Mouse (Mus musculus) forebrain, embryonic 11.5 days (tissue): ENCODE measurements at regions not wholly inside any gene's neighbourhood (a gene's known extent, or its start where the extent isn't known, plus 50 kb on each side); places are given as distances from the start of the nearest gene placed in this dataset.

Experiments used
- ATAC-seq: fragments of 200-750 bp; cut with Nextera tagmentation; replicated peaks from 2 replicates; pipeline ENCODE4 v1.8.0; 2017; ENCODE audit warnings: moderate TSS enrichment; ENCODE audit not compliant: low FRiP score
- DNase-seq: peaks from one replicate; pipeline ENCODE4 v3.0.0-alpha.2; 2017; ENCODE audit warnings: low spot score
- H3K27ac ChIP-seq: fragments of 300-500 bp; sonication (generic); 2 replicates; pipeline ENCODE4 v1.5.1; 2014; ENCODE audit warnings: low read depth, low read length
- H3K27me3 ChIP-seq: fragments of 300-500 bp; sonication (generic); 2 replicates; pipeline ENCODE4 v1.6.1; 2014; ENCODE audit warnings: mild to moderate bottlenecking, low read length, mixed read lengths; ENCODE audit not compliant: control insufficient read depth, insufficient read depth
- H3K36me3 ChIP-seq: fragments of 300-500 bp; sonication (generic); 2 replicates; pipeline ENCODE4 v1.6.1; 2014; ENCODE audit warnings: mild to moderate bottlenecking, low read length, moderate library complexity, mixed read lengths; ENCODE audit not compliant: control insufficient read depth, insufficient read depth
- H3K4me1 ChIP-seq: fragments of 300-500 bp; sonication (generic); replicated peaks from 2 replicates; pipeline ENCODE4 v1.6.1; 2014; ENCODE audit warnings: low read length, mixed read lengths; ENCODE audit not compliant: control insufficient read depth, insufficient read depth
- H3K4me2 ChIP-seq: fragments of 300-500 bp; sonication (generic); 2 replicates; pipeline ENCODE4 v1.6.1; 2014; ENCODE audit warnings: low read depth, mild to moderate bottlenecking, low read length, moderate library complexity, mixed read lengths; ENCODE audit not compliant: severe bottlenecking
- H3K4me3 ChIP-seq: fragments of 300-500 bp; sonication (generic); 2 replicates; pipeline ENCODE4 v1.5.1; 2014; ENCODE audit warnings: low read depth, low read length
- H3K9ac ChIP-seq: fragments of 300-500 bp; sonication (generic); 2 replicates; pipeline ENCODE4 v1.6.1; 2014; ENCODE audit warnings: low read length
- H3K9me3 ChIP-seq: fragments of 300-500 bp; sonication (generic); 2 replicates; pipeline ENCODE4 v1.6.1; 2016; ENCODE audit warnings: low read length, mixed read lengths; ENCODE audit not compliant: control insufficient read depth
- WGBS: fragments of 180-500 bp; shearing (Covaris S2); extraction: QIAGEN DNeasy Blood & Tissue Kit; methylation state at CpG from one replicate; pipeline ENCODE4 v1.1.7; 2014; 5-methylcytosine and 5-hydroxymethylcytosine counted together

DNA sequence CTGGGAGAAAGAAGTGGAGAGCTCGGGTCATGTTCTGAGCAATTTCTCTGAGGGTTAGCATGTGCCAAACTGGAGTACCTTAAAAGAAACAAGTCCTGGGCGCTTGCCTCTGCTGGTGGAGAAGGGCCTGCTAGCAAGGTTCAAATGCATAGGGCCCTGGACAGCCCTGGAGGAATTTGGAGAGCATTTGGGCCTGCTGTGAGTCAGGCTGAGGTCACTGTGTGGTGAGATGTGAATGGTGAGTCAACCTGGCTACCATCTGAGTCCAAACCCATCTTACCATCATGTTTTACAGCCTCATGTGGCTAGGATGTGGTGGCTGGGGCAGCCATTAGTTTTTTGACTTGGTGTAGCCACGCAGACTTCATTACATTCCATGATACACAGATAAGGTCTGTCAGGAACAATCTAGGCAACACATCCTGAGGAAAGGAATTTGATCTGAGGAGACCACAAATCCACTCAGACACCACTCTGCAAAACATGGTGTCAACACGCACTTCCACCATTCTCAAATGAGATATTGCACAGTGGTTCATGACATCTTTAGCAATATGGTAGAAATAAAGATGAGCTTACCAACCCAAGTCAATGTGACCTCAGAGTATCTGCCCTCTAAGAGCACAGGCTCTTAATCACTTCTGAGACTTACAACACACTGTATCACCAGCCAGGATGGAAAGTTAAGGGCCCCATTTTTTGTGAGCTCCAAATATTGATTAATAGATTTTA is 83.1 kb downstream of the Thbs2 start:
- 83% methylated on average over 4 of the region's 4 CpGs for WGBS
- Histone ChIP-seq H3K4me2 (no peak overlapping the region), H3K9me3 (no peaks in the 10 kb centered on the region), H3K9ac (no peak overlapping the region), H3K4me1 (no peaks in the 10 kb centered on the region), H3K27ac (no peak overlapping the region), H3K4me3 (no peak overlapping the region), H3K36me3 (no peaks in the 10 kb centered on the region), H3K27me3 (no peaks in the 10 kb centered on the region)
- no peak for ATAC-seq
- DNase-seq: no peak

DNA sequence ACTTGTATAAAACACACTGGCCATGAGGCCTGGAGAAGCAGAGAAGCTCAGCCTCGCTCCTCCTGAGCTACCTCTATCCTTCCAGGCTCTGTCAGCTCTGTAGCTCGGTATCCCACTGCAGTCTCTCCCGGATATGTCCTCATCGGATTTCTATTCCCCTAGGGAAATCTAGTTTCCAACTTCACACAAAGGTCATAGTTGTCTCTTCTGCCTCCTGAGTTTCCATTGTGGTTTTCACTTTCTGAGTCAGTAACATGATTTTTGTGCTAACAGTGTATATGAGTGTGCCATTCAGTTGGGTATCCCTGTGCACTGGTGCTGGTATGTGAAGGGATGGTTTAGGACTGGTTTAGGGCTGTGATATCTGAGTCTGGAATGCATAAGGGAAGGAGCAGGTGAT is 85.2 kb downstream of the Thbs2 start:
- DNase-seq (no peak), ATAC-seq (no peak)
- H3K4me3 ChIP-seq: no peak overlapping the region
- no peaks in the 10 kb centered on the region for H3K27me3 ChIP-seq
- H3K4me1 ChIP-seq: no peaks in the 10 kb centered on the region
- H3K4me2 ChIP-seq: no peak overlapping the region
- H3K9ac ChIP-seq: no peak overlapping the region
- H3K36me3 ChIP-seq: no peaks in the 10 kb centered on the region
- no peaks in the 10 kb centered on the region for H3K9me3 ChIP-seq
- 85% methylated on average over 4 of the region's 4 CpGs for WGBS
- H3K27ac ChIP-seq: no peak overlapping the region

DNA sequence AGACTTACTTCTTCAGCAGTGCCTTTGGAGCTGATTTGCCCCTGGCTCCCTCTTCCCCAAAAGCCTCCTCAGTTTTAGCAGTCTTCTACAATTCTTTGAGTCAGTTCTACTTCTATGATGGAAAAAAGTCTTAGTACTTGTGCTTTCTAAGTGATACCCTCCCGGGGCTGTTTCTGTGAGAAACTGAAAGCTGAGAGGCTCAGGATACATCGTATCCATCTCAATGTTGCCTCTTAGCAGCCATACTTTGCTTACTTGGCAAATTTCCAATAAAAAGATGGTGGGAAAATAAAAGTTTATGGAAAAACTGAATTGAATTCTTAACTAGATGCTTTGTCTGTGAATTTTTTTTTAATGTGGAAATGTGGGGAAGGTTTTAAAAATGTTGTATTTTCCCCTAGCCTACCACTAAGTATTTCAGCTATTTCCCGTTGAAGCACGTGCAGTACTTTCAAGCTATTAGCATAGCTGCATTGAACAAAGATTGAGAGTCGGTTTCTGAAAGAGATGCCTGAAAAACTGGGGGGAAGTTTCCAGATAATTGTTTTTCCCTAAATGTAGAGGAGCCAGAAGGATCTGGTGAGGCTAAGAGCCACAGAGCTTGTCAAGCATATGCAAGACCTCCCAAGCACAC is 87.6 kb downstream of the Thbs2 start:
- H3K27ac ChIP-seq: no peak overlapping the region
- DNase-seq: no peak
- H3K36me3 ChIP-seq: no peaks in the 10 kb centered on the region
- no peak overlapping the region for H3K4me2 ChIP-seq
- no peaks in the 10 kb centered on the region for H3K4me1 ChIP-seq
- WGBS: 71% methylated on average over 5 of the region's 5 CpGs
- H3K9me3 ChIP-seq: no peaks in the 10 kb centered on the region
- no peaks in the 10 kb centered on the region for H3K27me3 ChIP-seq
- no peak overlapping the region for H3K9ac ChIP-seq
- no peak overlapping the region for H3K4me3 ChIP-seq
- ATAC-seq: no peak

DNA sequence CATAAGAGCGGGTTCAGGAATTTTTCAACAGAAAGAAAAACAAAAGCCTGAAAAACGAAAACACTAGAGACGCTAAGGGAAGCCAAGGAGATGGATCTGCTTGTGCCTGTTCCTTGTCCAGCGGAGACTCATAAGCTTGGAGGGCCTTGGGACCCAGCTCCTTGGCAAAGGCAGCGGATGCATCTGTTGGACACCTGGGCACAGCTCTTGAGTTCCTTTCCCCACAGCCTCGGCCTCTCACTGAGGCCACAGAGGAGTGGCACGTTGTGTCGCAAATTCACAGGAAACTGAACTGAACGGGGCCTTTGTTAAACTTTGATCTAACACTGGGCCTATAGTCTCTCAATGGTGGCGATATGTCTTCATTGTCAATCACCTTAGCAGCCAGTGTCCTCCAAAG is 94.4 kb downstream of the Thbs2 start:
- ATAC-seq (no peak), DNase-seq (no peak)
- Histone ChIP-seq H3K4me3 (no peak overlapping the region), H3K27ac (no peak overlapping the region), H3K4me2 (no peak overlapping the region), H3K4me1 (no peaks in the 10 kb centered on the region), H3K36me3 (no peaks in the 10 kb centered on the region), H3K27me3 (no peaks in the 10 kb centered on the region), H3K9me3 (no peaks in the 10 kb centered on the region), H3K9ac (no peak overlapping the region)
- 83% methylated on average over 10 of the region's 10 CpGs for WGBS

DNA sequence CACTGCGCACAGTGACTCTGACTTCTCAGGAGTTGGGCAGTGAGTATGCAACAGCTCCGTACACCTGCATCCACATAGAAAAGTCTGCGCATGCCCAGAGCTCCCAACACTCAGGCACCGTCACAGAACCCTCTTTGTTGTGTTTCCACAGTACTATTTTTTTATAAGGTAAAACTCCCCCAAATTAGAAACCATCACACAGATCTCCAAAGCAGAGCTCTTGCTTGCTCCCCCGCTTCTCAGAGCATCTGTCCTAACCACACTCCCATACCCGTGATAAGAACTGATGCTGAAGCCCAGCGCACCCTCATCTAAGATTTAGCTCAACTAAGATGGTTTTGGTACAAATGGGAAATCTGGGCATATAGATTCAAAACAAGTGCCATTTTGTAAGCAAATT is 97.6 kb downstream of the Thbs2 start:
- H3K9ac ChIP-seq: no peak overlapping the region
- H3K4me1 ChIP-seq: no peaks in the 10 kb centered on the region
- no peak overlapping the region for H3K27ac ChIP-seq
- H3K27me3 ChIP-seq: no peaks in the 10 kb centered on the region
- H3K9me3 ChIP-seq: no peaks in the 10 kb centered on the region
- no peak overlapping the region for H3K4me3 ChIP-seq
- no peak overlapping the region for H3K4me2 ChIP-seq
- H3K36me3 ChIP-seq: no peaks in the 10 kb centered on the region
- DNase-seq (no peak), ATAC-seq (no peak)
- 94% methylated on average over 7 of the region's 7 CpGs for WGBS

DNA sequence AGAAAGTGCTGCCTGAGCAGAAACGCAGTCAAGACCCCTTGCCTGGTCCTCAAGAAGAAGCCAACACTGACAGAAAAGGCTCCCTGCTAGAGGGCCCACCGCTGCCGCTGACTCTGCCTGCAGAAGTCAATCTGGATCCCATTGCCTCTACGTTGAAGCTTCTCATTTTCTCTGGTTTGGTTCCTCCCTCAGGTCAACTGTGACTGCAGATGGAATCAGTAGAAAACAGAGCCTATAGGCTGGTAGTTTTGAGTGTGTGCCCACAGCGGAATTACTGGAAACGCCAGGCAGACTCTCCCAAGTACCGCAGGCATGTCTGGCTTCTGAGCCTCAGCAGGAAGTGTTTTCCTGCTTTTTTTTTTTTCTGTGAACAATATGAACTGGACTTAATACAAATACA is 98.5 kb downstream of the Thbs2 start:
- DNase-seq: no peak

DNA sequence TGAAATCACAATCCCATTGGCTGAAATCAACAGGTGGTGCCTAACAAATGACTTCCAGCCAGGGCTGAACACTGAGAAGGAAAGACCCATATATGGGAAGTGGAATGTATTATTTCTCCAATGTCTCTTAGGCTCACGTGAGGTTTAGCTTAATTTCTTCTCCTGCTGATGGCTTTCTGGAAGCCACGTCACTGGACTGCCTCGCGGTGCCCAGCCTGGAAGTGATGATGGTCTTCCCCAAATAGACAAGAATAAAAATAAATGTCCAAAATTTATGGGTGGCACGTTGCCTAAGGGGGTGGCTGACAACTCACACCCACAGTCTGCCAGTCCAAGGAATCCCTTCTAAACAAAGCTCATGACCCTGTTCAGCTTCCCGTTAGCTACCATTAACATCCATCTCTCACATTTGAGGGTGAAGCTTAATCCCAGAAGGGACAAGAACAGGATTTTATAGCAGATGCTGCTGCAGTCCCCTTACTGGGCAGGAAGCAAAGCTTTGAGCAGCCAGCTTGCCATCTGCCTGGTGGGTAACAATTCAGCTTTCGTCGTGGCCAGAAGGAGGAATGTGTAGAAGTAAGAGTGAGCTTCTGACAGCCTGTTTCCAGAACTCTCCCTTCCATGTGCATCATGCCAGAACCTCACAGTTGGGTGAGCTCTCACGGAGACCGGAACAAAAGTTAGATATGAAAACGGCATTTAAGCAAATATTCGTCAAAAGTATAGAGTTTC is 105.8 kb downstream of the Thbs2 start:
- H3K9me3 ChIP-seq: no peaks in the 10 kb centered on the region
- H3K27me3 ChIP-seq: no peaks in the 10 kb centered on the region
- no peak overlapping the region for H3K9ac ChIP-seq
- no peaks in the 10 kb centered on the region for H3K4me1 ChIP-seq
- H3K4me2 ChIP-seq: no peak overlapping the region
- no peak overlapping the region for H3K27ac ChIP-seq
- DNase-seq (no peak), ATAC-seq (no peak)
- no peak overlapping the region for H3K4me3 ChIP-seq
- H3K36me3 ChIP-seq: no peaks in the 10 kb centered on the region
- 93% methylated on average over 12 of the region's 12 CpGs for WGBS

More for the DNA sequence above, 98.5 kb downstream of the Thbs2 start:
- Histone ChIP-seq H3K4me1 (no peaks in the 10 kb centered on the region), H3K9me3 (no peaks in the 10 kb centered on the region), H3K36me3 (no peaks in the 10 kb centered on the region), H3K4me2 (no peak overlapping the region), H3K27me3 (no peaks in the 10 kb centered on the region), H3K4me3 (no peak overlapping the region), H3K9ac (no peak overlapping the region), H3K27ac (no peak overlapping the region)
- ATAC-seq: no peak
- WGBS: 84% methylated on average over 7 of the region's 7 CpGs

DNA sequence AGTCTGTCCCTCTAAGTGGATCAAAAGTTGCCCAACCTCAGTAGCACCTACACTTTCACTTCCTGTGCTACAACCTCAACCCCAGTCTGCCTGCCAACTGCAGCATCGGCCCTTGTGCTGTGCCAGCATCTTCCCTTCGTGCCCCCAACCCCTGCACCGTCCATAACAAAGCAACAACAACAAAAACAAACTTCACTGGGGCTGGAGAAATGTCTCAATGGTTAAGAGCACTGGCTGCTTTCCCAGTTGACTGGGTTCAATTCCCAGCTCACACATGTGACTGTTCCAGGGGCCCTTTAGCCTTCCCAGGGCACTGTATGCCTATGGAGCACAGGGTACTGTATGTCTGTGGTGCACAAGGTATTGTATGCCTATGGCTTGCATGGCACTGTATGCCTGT is 114.4 kb downstream of the Thbs2 start:
- Histone ChIP-seq H3K27me3 (no peaks in the 10 kb centered on the region), H3K9ac (no peak overlapping the region), H3K4me1 (no peaks in the 10 kb centered on the region), H3K27ac (no peak overlapping the region), H3K4me2 (no peak overlapping the region), H3K4me3 (no peak overlapping the region), H3K9me3 (no peaks in the 10 kb centered on the region), H3K36me3 (no peaks in the 10 kb centered on the region)
- WGBS: 82% methylated on average over 3 of the region's 3 CpGs
- DNase-seq (no peak), ATAC-seq (no peak)
